Mouse (Mus musculus): ENCODE results near the gene Gab1. TPM values are rescaled to one million over a fixed set of nuclear protein-coding genes. Genes with fewer than 3 reads are reported as not detected.

Gab1 gene
- polyA plus RNA-seq, 1 experiment from 2014 or later = 15.5 TPM

DNA sequence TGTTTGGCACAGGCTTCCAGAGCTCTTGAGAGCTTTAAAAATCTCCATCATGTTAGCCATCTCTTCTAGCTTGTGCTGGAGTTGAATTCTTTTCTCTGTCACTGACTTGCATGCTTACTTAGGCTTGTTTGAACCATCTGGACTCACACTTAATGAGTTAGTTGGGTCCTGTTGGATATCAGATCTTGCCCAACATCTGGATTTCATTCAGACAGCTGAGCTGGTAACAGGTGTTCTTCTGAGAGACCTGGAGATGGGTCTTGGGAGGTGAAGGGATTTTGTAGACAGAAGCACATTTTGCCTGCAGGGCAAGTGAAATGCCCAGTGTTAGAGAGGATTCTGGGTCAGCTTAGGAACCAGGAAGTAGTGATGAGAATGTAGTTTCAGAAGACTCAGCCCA lies 19.0 kb upstream of the Gab1 start:
- Histone ChIP-seq H3K27me3 (replicated peaks) (no peaks in the 10 kb centered on the region), H3K27ac (no peak overlapping the region), H3K4me1 (0 out of 2 replicates have a peak, but pooled peaks cover 6% of the 10 kb centered on the region), H3K4me3 (replicated peaks) (no peak overlapping the region), H3K36me3 (no peaks in the 10 kb centered on the region), H3K9ac (no peak overlapping the region), H3K4me2 (no peak overlapping the region), H3K9me3 (no peaks in the 10 kb centered on the region)
- ATAC-seq (ENCODE audit: insufficient read depth, low FRiP score, low read depth) = no peak

DNA sequence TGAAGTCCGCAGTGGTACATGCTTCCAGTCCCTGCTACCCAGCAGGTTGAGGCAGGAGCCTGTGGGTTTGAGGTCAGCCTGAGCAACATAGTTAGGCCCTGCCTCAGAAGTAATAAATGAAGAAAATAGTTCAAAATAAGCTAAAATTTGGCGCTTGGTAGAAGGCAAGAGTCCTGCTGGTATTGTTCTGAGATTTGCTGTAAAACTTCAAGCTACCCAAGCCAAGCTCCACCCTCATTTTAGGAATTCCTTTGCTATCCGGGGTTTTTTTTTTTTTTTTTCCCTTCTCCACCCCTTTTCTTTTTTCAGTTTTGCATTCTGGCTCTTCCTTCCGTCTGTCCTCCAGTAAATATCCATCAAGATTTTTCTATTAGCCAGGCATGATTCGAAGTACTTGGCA lies 15.7 kb upstream of the Gab1 start:
- Histone ChIP-seq H3K27me3 (replicated peaks) (no peaks in the 10 kb centered on the region), H3K9me3 (no peaks in the 10 kb centered on the region), H3K36me3 (no peaks in the 10 kb centered on the region), H3K9ac (no peak overlapping the region), H3K4me3 (replicated peaks) (no peak overlapping the region), H3K4me1 (0 out of 2 replicates have a peak, but pooled peaks cover 6% of the 10 kb centered on the region), H3K27ac (peak overlapping the region; percentile 48; the same call in 1 of the 2 replicates), H3K4me2 (no peak overlapping the region)
- ATAC-seq (ENCODE audit: insufficient read depth, low FRiP score, low read depth) = no peak
- WGBS = 55% methylated on average over 5 of the region's 5 CpGs

DNA sequence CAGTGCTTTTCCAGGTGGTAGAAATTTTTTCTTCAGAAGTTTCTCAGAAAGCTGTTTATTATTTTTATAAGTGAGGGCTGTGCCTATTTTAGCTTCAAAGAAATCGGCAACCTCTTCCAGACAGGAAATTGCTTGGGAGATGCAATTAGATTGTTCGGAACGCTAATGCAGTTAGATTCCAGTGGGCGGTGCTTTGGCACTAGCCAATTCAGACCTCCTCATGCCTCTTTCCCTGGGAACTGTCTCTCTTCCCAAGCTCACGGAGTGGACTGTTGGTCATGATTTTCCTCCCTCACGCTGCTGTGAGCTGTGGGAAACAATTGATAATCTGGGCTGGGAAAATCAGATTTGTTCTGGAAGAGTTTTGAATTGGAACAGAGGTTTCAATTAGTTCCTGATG lies 15.1 kb upstream of the Gab1 start:
- Histone ChIP-seq H3K4me3 (replicated peaks) (no peak overlapping the region), H3K4me1 (0 out of 2 replicates have a peak, but pooled peaks cover 6% of the 10 kb centered on the region), H3K9me3 (no peaks in the 10 kb centered on the region), H3K27me3 (replicated peaks) (no peaks in the 10 kb centered on the region), H3K36me3 (no peaks in the 10 kb centered on the region), H3K9ac (no peak overlapping the region), H3K27ac (peak overlapping the region; percentile 48), H3K4me2 (peak overlapping the region; percentile 24)
- no peak for ATAC-seq (ENCODE audit: insufficient read depth, low FRiP score, low read depth)
- WGBS = 28% methylated on average over 6 of the region's 6 CpGs

DNA sequence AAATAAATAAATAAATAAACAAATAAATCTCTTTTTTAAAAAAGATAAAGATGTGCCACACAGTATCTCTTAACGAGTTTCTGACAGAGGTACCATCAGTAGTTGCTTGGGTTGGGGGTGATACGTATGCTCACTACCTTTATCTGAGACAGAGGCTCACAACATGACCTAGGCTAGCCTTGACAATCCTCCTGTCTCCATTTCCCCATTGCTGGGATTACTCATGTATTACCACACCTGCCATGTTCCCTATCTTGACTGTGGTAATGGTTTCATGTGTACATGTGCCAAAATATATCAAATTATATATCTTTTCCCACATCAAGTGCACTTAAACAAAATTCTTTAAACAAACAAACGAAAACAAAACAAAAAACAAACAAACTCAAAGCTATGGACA lies 14.2 kb upstream of the Gab1 start:
- H3K9ac ChIP-seq = no peak overlapping the region
- no peaks in the 10 kb centered on the region for H3K27me3 ChIP-seq (replicated peaks)
- 83% methylated on average over 3 of the region's 3 CpGs for WGBS
- H3K4me3 ChIP-seq (replicated peaks) = no peak overlapping the region
- no peaks in the 10 kb centered on the region for H3K9me3 ChIP-seq
- H3K4me1 ChIP-seq = 0 out of 2 replicates have a peak, but pooled peaks cover 6% of the 10 kb centered on the region
- H3K27ac ChIP-seq = no peak overlapping the region
- H3K4me2 ChIP-seq = no peak overlapping the region
- ATAC-seq (ENCODE audit: insufficient read depth, low FRiP score, low read depth) = no peak
- H3K36me3 ChIP-seq = no peaks in the 10 kb centered on the region

DNA sequence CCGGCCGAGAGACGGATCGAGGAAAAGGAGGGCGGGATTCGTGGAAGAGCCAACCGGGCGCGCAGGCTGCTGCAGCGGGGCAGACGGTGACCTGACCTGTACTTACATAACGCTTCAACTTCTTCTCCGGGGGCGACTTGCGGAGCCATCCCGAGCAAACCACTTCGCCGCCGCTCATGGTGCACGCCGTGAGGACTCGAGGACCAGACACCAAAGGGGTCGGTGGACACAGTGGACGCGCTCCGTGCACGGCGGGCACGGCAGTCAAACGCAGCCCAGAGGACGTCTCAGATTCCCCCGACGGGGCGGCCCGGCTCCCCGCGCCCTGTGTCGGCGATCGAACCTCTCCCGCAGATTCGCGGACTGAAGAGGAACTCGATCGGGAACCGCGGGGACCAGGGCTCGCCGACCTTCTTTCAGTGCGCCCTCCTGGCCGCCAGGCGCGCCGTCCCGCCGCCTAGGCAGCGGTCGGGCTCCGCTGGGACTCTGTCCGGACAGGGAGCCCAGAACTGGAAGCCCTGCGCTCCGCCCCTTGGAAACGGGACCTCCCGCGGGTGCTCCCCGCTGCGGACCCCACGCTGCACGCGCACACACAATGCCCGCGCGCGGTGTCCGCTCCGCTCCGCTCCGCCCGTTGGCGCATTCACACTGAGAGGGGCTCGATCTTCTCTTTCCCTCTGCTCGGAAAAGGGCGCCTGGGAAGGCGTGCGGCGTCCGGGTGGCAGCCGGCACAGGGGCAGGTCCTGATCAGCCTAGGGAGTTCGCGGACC lies 708 bp downstream of the Gab1 start:
- H3K36me3 ChIP-seq = no peaks in the 10 kb centered on the region
- peak overlapping the region; percentile 85 for H3K4me3 ChIP-seq (replicated peaks)
- peak overlapping the region; percentile 99 for H3K27ac ChIP-seq
- no peaks in the 10 kb centered on the region for H3K9me3 ChIP-seq
- H3K9ac ChIP-seq = peak overlapping the region; percentile 90
- ATAC-seq (ENCODE audit: insufficient read depth, low FRiP score, low read depth) = peak; percentile 71
- H3K4me1 ChIP-seq = peaks cover 7% of the 10 kb centered on the region
- H3K27me3 ChIP-seq (replicated peaks) = no peaks in the 10 kb centered on the region
- H3K4me2 ChIP-seq = peak overlapping the region; percentile 82
- under 1% methylated on average over 90 of the region's 90 CpGs for WGBS

DNA sequence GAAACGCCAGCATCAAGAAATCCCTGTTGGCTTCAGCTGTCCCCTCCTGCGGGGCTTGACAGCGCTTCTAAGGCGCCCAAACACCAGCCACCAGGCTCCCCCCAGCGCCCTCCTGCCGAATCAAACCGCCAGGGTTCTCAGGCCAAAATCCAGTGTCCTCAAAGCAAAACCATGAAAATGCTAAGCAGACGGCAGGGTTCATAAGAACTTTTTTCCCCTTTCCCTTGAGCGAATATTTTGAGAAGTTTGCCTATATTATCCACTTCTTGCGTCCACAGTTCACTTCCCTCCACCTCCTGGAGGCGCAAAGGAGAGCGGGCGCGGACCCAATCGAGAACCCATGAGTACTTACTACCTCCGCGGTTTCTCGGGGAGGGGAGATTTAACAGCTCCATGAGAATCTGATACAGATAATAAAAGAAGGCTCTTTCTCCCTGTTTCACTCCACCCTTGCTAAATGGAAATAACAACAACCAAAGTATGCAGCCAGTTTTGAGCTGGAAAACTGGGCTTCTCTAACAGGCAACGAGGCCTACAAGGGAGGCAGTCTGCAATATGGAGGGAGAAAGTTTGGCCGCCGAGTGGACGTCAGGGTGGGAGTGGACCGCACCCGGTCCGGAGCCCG lies 1.4 kb downstream of the Gab1 start:
- under 1% methylated on average over 26 of the region's 26 CpGs for WGBS
- ATAC-seq (ENCODE audit: insufficient read depth, low FRiP score, low read depth) = no peak
- Histone ChIP-seq H3K27ac (peak overlapping the region; percentile 99), H3K36me3 (no peaks in the 10 kb centered on the region), H3K4me2 (peak overlapping the region; percentile 82), H3K27me3 (replicated peaks) (no peaks in the 10 kb centered on the region), H3K4me3 (replicated peaks) (peak overlapping the region; percentile 85), H3K4me1 (peaks cover 7% of the 10 kb centered on the region), H3K9ac (peak overlapping the region; percentile 90), H3K9me3 (no peaks in the 10 kb centered on the region)

DNA sequence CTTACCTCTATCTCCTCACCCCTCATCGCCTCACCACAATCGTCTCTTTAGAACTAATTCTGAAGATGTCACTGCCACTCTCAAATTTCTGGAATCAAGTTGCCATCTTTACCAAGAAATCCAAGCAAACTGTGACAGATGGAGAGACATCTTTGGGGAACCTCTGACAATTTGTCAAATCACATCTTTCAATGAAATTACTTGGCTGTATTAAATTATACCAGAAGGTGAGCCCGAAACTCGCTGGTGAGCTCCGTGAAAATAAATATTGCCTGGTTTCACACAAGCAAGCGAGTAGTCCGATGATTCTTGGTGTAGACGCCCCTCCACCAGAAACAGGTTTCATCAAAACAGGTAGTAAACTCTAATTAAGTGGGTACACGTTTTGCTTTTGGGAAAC lies 2.2 kb downstream of the Gab1 start:
- H3K4me3 ChIP-seq (replicated peaks) = peak overlapping the region; percentile 85
- no peak overlapping the region for H3K27ac ChIP-seq
- peak overlapping the region; percentile 90; the same call in 1 of the 2 replicates for H3K9ac ChIP-seq
- peaks cover 7% of the 10 kb centered on the region for H3K4me1 ChIP-seq
- no peaks in the 10 kb centered on the region for H3K9me3 ChIP-seq
- H3K36me3 ChIP-seq = no peaks in the 10 kb centered on the region
- ATAC-seq (ENCODE audit: insufficient read depth, low FRiP score, low read depth) = no peak
- WGBS = 39% methylated on average over 9 of the region's 9 CpGs
- no peaks in the 10 kb centered on the region for H3K27me3 ChIP-seq (replicated peaks)
- H3K4me2 ChIP-seq = peak overlapping the region; percentile 82

DNA sequence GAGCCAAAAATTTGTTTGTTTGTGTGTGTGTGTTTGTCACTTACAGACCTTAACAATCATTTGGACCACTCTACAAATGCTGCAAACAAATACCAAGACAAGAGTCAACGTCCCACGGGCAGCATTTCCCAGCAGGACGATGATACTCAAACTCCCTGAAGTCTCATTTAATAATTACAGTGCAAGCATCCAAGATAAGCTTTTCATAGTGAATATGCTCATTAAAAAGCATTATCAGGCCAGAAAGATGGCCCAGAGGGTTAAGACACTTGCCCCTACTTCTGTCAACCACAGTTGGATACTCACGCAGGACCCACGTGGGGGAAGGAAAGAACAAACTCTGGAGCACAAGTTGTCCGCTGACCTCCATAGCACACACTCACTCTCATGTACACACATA lies 4.8 kb downstream of the Gab1 start:
- H3K27me3 ChIP-seq (replicated peaks) = no peaks in the 10 kb centered on the region
- ATAC-seq (ENCODE audit: insufficient read depth, low FRiP score, low read depth) = no peak
- WGBS = 89% methylated on average over 6 of the region's 6 CpGs

DNA sequence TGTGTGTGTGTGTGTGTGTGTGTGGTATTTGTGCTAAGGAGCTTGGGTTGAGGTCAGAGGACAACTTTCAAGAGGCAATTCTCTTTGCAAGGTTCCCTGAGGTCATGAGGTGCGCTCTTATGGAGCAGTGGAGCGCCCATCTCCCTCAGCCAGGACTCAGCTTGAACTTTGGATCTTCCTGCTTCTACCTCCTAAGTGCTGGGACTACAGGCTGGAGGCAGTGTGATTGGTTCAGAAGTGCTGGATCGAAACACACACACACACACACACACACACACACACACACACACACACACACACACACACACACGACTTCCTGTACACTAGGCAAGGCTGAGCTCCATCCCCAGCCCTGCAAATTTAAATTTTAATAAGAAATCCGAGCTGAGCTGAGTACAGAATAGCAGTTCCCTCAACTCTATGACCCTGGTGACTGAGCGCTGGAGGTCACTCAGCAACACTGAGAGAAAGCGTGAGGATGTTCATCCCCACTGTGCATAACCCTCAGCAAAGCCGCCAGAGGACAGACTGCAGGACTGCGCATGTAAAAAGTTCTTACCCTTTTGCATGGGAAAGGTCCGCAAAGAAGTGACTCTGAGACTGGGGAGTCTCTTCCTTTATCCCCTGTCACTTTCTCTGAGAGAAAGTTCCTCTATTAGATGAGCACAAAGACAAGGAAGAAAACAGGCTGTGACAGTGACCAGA lies 6.4 kb downstream of the Gab1 start:
- H3K4me2 ChIP-seq = no peak overlapping the region
- no peaks in the 10 kb centered on the region for H3K9me3 ChIP-seq
- ATAC-seq (ENCODE audit: insufficient read depth, low FRiP score, low read depth) = no peak
- peaks cover 39% of the 10 kb centered on the region for H3K4me1 ChIP-seq
- 67% methylated on average over 10 of the region's 10 CpGs for WGBS
- H3K27ac ChIP-seq = no peak overlapping the region
- no peaks in the 10 kb centered on the region for H3K27me3 ChIP-seq (replicated peaks)
- no peaks in the 10 kb centered on the region for H3K36me3 ChIP-seq
- H3K4me3 ChIP-seq (replicated peaks) = no peak overlapping the region
- no peak overlapping the region for H3K9ac ChIP-seq

More for the DNA sequence above, 4.8 kb downstream of the Gab1 start:
- no peak overlapping the region for H3K27ac ChIP-seq
- no peak overlapping the region for H3K4me3 ChIP-seq (replicated peaks)
- H3K36me3 ChIP-seq = no peaks in the 10 kb centered on the region
- no peak overlapping the region for H3K9ac ChIP-seq
- H3K4me1 ChIP-seq = peaks cover 23% of the 10 kb centered on the region
- H3K4me2 ChIP-seq = no peak overlapping the region
- H3K9me3 ChIP-seq = no peaks in the 10 kb centered on the region

DNA sequence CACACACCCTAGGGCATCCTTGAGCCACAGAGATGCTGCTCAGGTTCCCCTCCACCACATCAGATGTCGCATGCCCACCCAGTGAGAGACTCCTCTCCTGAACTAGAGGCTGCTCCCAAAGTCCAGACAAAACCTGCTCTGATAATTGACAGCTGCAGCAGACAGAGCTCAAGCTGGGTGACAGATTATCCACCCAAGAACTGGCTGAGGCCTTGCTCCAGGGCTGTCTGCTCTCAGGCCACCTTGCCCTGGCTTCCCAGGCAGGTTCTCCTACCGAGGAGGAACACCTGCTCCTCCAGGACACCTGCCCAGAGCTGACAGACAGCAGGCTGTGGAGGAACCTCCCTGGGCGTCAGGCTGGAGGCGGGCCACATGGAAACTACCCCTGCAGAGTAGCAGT lies 7.6 kb downstream of the Gab1 start:
- Histone ChIP-seq H3K4me1 (peaks cover 46% of the 10 kb centered on the region), H3K36me3 (no peaks in the 10 kb centered on the region), H3K9me3 (no peaks in the 10 kb centered on the region), H3K27me3 (replicated peaks) (no peaks in the 10 kb centered on the region), H3K27ac (no peak overlapping the region), H3K4me2 (no peak overlapping the region), H3K4me3 (replicated peaks) (no peak overlapping the region), H3K9ac (no peak overlapping the region)
- 51% methylated on average over 4 of the region's 4 CpGs for WGBS
- ATAC-seq (ENCODE audit: insufficient read depth, low FRiP score, low read depth) = no peak

DNA sequence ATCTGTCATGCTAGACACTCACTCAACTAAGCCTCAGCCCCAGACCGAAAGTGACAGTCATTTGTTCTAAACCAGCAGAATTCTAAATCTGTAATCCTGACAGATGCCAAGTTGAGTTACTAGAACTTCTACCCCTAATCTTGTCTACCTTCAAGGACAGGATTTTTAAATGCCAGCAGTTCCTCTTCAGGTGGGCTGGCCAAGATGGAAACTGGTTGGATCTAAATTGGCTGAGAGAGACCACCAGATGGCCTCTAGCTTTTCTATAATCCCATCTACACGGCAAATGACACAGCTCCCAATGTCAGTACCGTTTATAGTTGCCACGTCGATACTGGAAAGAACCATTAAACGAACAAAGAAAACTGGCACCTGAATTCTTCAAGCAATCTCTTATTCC lies 8.9 kb downstream of the Gab1 start:
- no peak overlapping the region for H3K9ac ChIP-seq
- 81% methylated on average over 6 of the region's 6 CpGs for WGBS

More for the DNA sequence above, 8.9 kb downstream of the Gab1 start:
- Histone ChIP-seq H3K36me3 (no peaks in the 10 kb centered on the region), H3K4me1 (peaks cover 50% of the 10 kb centered on the region), H3K9me3 (no peaks in the 10 kb centered on the region), H3K4me2 (no peak overlapping the region), H3K4me3 (replicated peaks) (no peak overlapping the region), H3K27me3 (replicated peaks) (no peaks in the 10 kb centered on the region), H3K27ac (peak overlapping the region; percentile 78; the same call in 1 of the 2 replicates)
- no peak for ATAC-seq (ENCODE audit: insufficient read depth, low FRiP score, low read depth)

All from stomach, embryonic 15.5 days (tissue).